Mouse (Mus musculus): ENCODE results near the gene Fgfr2. TPM values are rescaled to one million over a fixed set of nuclear protein-coding genes. Genes with fewer than 3 reads are reported as not detected.

The Fgfr2 gene
- polyA plus RNA-seq, 1 experiment from 2014 or later = 47.9 TPM

GRCm38 (mm10) chr7:132558141-132558736 lies 564.9 kb downstream of the Fgfr2 start:
- Histone ChIP-seq H3K4me2 (no peak overlapping the region), H3K27me3 (no peaks in the 10 kb centered on the region; the same call in 1 of the 2 replicates), H3K4me3 (no peak overlapping the region), H3K4me1 (no peaks in the 10 kb centered on the region; the same call in 1 of the 2 replicates), H3K9me3 (replicated peaks) (no peaks in the 10 kb centered on the region), H3K36me3 (ENCODE audit: poor library complexity, severe bottlenecking) (peaks cover 65% of the 10 kb centered on the region), H3K9ac (no peak overlapping the region), H3K27ac (no peak overlapping the region)
- WGBS = 91% methylated on average over 7 of the region's 7 CpGs
- ATAC-seq = no peak

GRCm38 (mm10) chr7:132556575-132556974 lies 566.6 kb downstream of the Fgfr2 start:
- ATAC-seq = no peak
- H3K9me3 ChIP-seq (replicated peaks) = no peaks in the 10 kb centered on the region
- no peak overlapping the region for H3K4me3 ChIP-seq
- no peak overlapping the region for H3K9ac ChIP-seq
- peaks cover 48% of the 10 kb centered on the region for H3K36me3 ChIP-seq (ENCODE audit: poor library complexity, severe bottlenecking)
- no peaks in the 10 kb centered on the region; the same call in 1 of the 2 replicates for H3K27me3 ChIP-seq
- no peak overlapping the region for H3K4me2 ChIP-seq
- H3K27ac ChIP-seq = no peak overlapping the region
- WGBS = 90% methylated on average over 5 of the region's 5 CpGs
- no peaks in the 10 kb centered on the region; the same call in 1 of the 2 replicates for H3K4me1 ChIP-seq

- Histone ChIP-seq H3K27ac (no peak overlapping the region), H3K9ac (no peak overlapping the region), H3K4me3 (no peak overlapping the region), H3K9me3 (replicated peaks) (no peaks in the 10 kb centered on the region), H3K4me1 (no peaks in the 10 kb centered on the region; the same call in 1 of the 2 replicates), H3K27me3 (no peaks in the 10 kb centered on the region; the same call in 1 of the 2 replicates), H3K36me3 (ENCODE audit: poor library complexity, severe bottlenecking) (peaks cover 41% of the 10 kb centered on the region), H3K4me2 (no peak overlapping the region)
- 37% methylated on average over 4 of the region's 4 CpGs for WGBS
- no peak for ATAC-seq
These were observed 567.2 kb downstream of the Fgfr2 start for GRCm38 (mm10) chr7:132555911-132556310.

GRCm38 (mm10) chr7:132554091-132554490 lies 569.1 kb downstream of the Fgfr2 start:
- H3K9ac ChIP-seq = no peak overlapping the region
- ATAC-seq = no peak

GRCm38 (mm10) chr7:132551351-132552126 lies 571.6 kb downstream of the Fgfr2 start:
- H3K36me3 ChIP-seq (ENCODE audit: poor library complexity, severe bottlenecking) = 0 out of 2 replicates have a peak, but pooled peaks cover under 1% of the 10 kb centered on the region
- no peaks in the 10 kb centered on the region for H3K27me3 ChIP-seq
- peak overlapping the region; percentile 54 for H3K9ac ChIP-seq
- peak overlapping the region; percentile 45 for H3K4me3 ChIP-seq
- ATAC-seq = peak; percentile 97
- peak overlapping the region; percentile 75 for H3K4me2 ChIP-seq
- no peaks in the 10 kb centered on the region for H3K9me3 ChIP-seq (replicated peaks)
- H3K27ac ChIP-seq = no peak overlapping the region
- no peaks in the 10 kb centered on the region; the same call in 1 of the 2 replicates for H3K4me1 ChIP-seq
- 2% methylated on average over 27 of the region's 27 CpGs for WGBS

More at GRCm38 (mm10) chr7:132554091-132554490, 569.1 kb downstream of the Fgfr2 start:
- Histone ChIP-seq H3K27me3 (no peaks in the 10 kb centered on the region; the same call in 1 of the 2 replicates), H3K4me2 (no peak overlapping the region), H3K27ac (no peak overlapping the region), H3K4me1 (no peaks in the 10 kb centered on the region; the same call in 1 of the 2 replicates), H3K9me3 (replicated peaks) (no peaks in the 10 kb centered on the region), H3K4me3 (no peak overlapping the region), H3K36me3 (ENCODE audit: poor library complexity, severe bottlenecking) (peaks cover 24% of the 10 kb centered on the region)
- 64% methylated on average over 2 of the region's 2 CpGs for WGBS

GRCm38 (mm10) chr7:132547126-132547525 lies 576.0 kb downstream of the Fgfr2 start:
- 77% methylated on average over 3 of the region's 3 CpGs for WGBS
- no peaks in the 10 kb centered on the region for H3K36me3 ChIP-seq (ENCODE audit: poor library complexity, severe bottlenecking)
- H3K4me1 ChIP-seq = no peaks in the 10 kb centered on the region
- no peak overlapping the region for H3K9ac ChIP-seq
- no peak overlapping the region for H3K4me3 ChIP-seq
- no peaks in the 10 kb centered on the region for H3K9me3 ChIP-seq (replicated peaks)
- H3K4me2 ChIP-seq = no peak overlapping the region
- no peaks in the 10 kb centered on the region for H3K27me3 ChIP-seq
- no peak for ATAC-seq
- H3K27ac ChIP-seq = no peak overlapping the region

GRCm38 (mm10) chr7:132542427-132542826 lies 580.7 kb downstream of the Fgfr2 start:
- Histone ChIP-seq H3K36me3 (ENCODE audit: poor library complexity, severe bottlenecking) (no peaks in the 10 kb centered on the region), H3K27me3 (no peaks in the 10 kb centered on the region), H3K4me2 (no peak overlapping the region), H3K4me3 (no peak overlapping the region), H3K4me1 (no peaks in the 10 kb centered on the region), H3K9me3 (replicated peaks) (no peaks in the 10 kb centered on the region), H3K27ac (no peak overlapping the region), H3K9ac (no peak overlapping the region)
- WGBS = 89% methylated on average over 4 of the region's 4 CpGs
- ATAC-seq = no peak

GRCm38 (mm10) chr7:132541566-132541965 lies 581.6 kb downstream of the Fgfr2 start:
- Histone ChIP-seq H3K9ac (no peak overlapping the region), H3K9me3 (replicated peaks) (no peaks in the 10 kb centered on the region), H3K4me2 (no peak overlapping the region), H3K4me1 (no peaks in the 10 kb centered on the region), H3K27ac (no peak overlapping the region), H3K4me3 (no peak overlapping the region), H3K36me3 (ENCODE audit: poor library complexity, severe bottlenecking) (no peaks in the 10 kb centered on the region), H3K27me3 (no peaks in the 10 kb centered on the region)
- no peak for ATAC-seq
- WGBS = 77% methylated on average over 3 of the region's 3 CpGs

GRCm38 (mm10) chr7:132540597-132540996 lies 582.6 kb downstream of the Fgfr2 start:
- Histone ChIP-seq H3K4me3 (no peak overlapping the region), H3K27ac (no peak overlapping the region), H3K4me1 (no peaks in the 10 kb centered on the region), H3K4me2 (no peak overlapping the region), H3K9ac (no peak overlapping the region), H3K9me3 (replicated peaks) (no peaks in the 10 kb centered on the region), H3K36me3 (ENCODE audit: poor library complexity, severe bottlenecking) (no peaks in the 10 kb centered on the region), H3K27me3 (no peaks in the 10 kb centered on the region)
- WGBS = 90% methylated on average over 4 of the region's 4 CpGs
- no peak for ATAC-seq

GRCm38 (mm10) chr7:132529206-132529605 lies 593.9 kb downstream of the Fgfr2 start:
- H3K4me3 ChIP-seq = no peak overlapping the region
- no peaks in the 10 kb centered on the region for H3K36me3 ChIP-seq (ENCODE audit: poor library complexity, severe bottlenecking)
- no peak overlapping the region for H3K27ac ChIP-seq
- H3K27me3 ChIP-seq = no peaks in the 10 kb centered on the region
- no peak for ATAC-seq
- no peaks in the 10 kb centered on the region for H3K4me1 ChIP-seq
- no peak overlapping the region for H3K9ac ChIP-seq
- WGBS = 65% methylated on average over 3 of the region's 3 CpGs
- H3K4me2 ChIP-seq = no peak overlapping the region
- H3K9me3 ChIP-seq (replicated peaks) = no peaks in the 10 kb centered on the region

- Histone ChIP-seq H3K4me3 (no peak overlapping the region), H3K9ac (no peak overlapping the region), H3K27me3 (no peaks in the 10 kb centered on the region), H3K36me3 (ENCODE audit: poor library complexity, severe bottlenecking) (no peaks in the 10 kb centered on the region), H3K9me3 (replicated peaks) (no peaks in the 10 kb centered on the region), H3K4me2 (no peak overlapping the region), H3K27ac (no peak overlapping the region), H3K4me1 (no peaks in the 10 kb centered on the region)
- ATAC-seq = no peak
- WGBS = 83% methylated on average over 7 of the region's 7 CpGs
These were observed 609.6 kb downstream of the Fgfr2 start for GRCm38 (mm10) chr7:132513419-132513982.

GRCm38 (mm10) chr7:132509110-132509509 lies 614.0 kb downstream of the Fgfr2 start:
- Histone ChIP-seq H3K9me3 (replicated peaks) (no peaks in the 10 kb centered on the region), H3K4me2 (no peak overlapping the region), H3K27me3 (no peaks in the 10 kb centered on the region), H3K4me3 (no peak overlapping the region), H3K4me1 (no peaks in the 10 kb centered on the region), H3K9ac (no peak overlapping the region), H3K27ac (no peak overlapping the region), H3K36me3 (ENCODE audit: poor library complexity, severe bottlenecking) (no peaks in the 10 kb centered on the region)
- 82% methylated on average over 2 of the region's 2 CpGs for WGBS
- ATAC-seq = no peak

Measured in forebrain, embryonic 13.5 days (tissue).